19 mouse cellular contexts compared by ENCODE assay signal in the genomic region with DNA sequence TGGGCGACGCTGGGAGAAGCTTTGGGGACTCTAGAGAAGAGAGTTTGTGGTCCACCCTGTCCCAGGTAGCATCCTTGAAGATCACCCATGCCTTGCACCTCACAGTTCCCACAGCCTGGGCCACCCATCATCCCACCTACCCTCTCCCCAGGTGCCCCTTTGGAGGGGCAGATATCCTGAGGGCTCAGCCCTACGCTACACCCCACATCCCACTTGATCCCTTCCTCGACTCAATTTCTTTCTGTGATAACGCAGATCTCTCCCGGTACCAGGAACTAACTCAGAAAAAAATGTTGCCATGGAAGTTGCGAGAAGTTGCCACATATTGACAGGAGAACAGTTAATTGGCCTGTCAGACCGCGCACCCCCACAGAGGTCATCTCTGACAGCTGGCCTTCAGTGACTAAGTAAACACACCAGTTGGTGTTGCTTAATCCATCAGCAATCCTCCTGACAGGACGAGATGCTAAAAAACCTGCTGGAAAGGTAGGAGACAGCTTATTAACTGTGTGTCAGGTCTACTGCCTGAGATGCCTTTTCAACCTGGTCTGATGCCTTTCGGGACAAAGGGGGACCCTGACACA. TPM values are rescaled to one million over a fixed set of nuclear protein-coding genes. Genes with fewer than 3 reads are reported as not detected.
"Had no signal": no experiment of that assay in that cellular context is flagged by ENCODE, and none has a peak within 500 bp of the region (broad histone marks: within the 10 kb centered on the region; RNA-seq: fewer than 3 reads in every experiment).

No protein-coding gene starts in this region.

- H3K4me1 ChIP-seq: midbrain, embryonic 12.5 days; midbrain, embryonic 15.5 days; neural tube, embryonic 12.5 days; neural tube, embryonic 15.5 days; stomach, embryonic 15.5 days had no signal

- H3K9ac ChIP-seq: lung, embryonic 14.5 days; midbrain, embryonic 12.5 days; midbrain, embryonic 15.5 days; neural tube, embryonic 12.5 days; neural tube, embryonic 15.5 days; stomach, embryonic 15.5 days had no signal

- H3K27ac ChIP-seq: kidney, postnatal 0 days; layer of hippocampus, adult 2 months; macrophage; midbrain, embryonic 12.5 days; midbrain, embryonic 15.5 days; neural tube, embryonic 12.5 days; neural tube, embryonic 15.5 days; stomach, embryonic 15.5 days had no signal

- H3K4me3 ChIP-seq: layer of hippocampus, adult 2 months; midbrain, embryonic 12.5 days; midbrain, embryonic 15.5 days; neural tube, embryonic 12.5 days; neural tube, embryonic 15.5 days; stomach, embryonic 15.5 days had no signal

- ATAC-seq: intestine, embryonic 16.5 days; lung, postnatal 0 days; midbrain, embryonic 15.5 days had no signal

- H3K36me3 ChIP-seq: midbrain, embryonic 12.5 days; midbrain, embryonic 15.5 days; neural tube, embryonic 12.5 days; neural tube, embryonic 15.5 days; stomach, embryonic 15.5 days had no signal

- DNase-seq: kidney, adult 18-20 months; kidney, adult 9 months; kidney, postnatal 25 days; layer of hippocampus, adult 9-11 months; lung, embryonic 14.5 days; right cerebral cortex, adult 18-20 months; right cerebral cortex, postnatal 25 days; spleen, adult 18-20 months; thymus, postnatal 25 days had no signal

- H3K27me3 ChIP-seq: midbrain, embryonic 12.5 days; midbrain, embryonic 15.5 days; neural tube, embryonic 12.5 days; neural tube, embryonic 15.5 days; stomach, embryonic 15.5 days had no signal

- H3K4me2 ChIP-seq: lung, embryonic 14.5 days; midbrain, embryonic 12.5 days; midbrain, embryonic 15.5 days; neural tube, embryonic 12.5 days; neural tube, embryonic 15.5 days; stomach, embryonic 15.5 days had no signal

- H3K9me3 ChIP-seq: midbrain, embryonic 15.5 days; neural tube, embryonic 15.5 days; stomach, embryonic 15.5 days had no signal

RNA-seq across cellular contexts. Expression of a gene that starts 17.5 kb away (rescaled TPM):
- polyA plus RNA-seq: macrophage had no signal
